Mouse (Mus musculus): ENCODE measurements around the gene Lcn5. TPM values are rescaled to one million over a fixed set of nuclear protein-coding genes. Genes with fewer than 3 reads are reported as not detected.

Lcn5 gene
- polyA plus RNA-seq (2012; rRNA removed), result not detected in 2 replicates

DNA sequence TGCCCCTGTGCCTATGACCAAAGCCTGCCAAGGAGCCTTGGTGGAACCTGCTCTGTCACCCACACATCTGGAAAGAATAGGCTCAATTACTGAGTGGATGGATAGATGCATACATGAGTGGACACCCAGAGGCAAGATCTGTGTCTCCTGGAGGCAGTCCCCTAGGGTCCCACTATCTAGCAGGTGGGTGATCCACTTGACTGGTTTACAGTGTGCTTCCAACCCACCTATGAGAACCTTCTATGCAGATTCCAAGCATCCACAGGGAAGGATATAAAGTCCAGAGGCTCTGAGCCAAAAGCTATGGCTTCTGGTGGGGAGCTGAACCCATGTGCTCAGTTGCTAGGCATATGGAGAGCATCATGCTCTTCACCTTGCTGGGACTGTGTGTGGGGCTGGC is at the start of gene Lcn5:
Gene Lcn5, plus strand, starts transcription at position 301 of the 400 bp plus-strand sequence.

DNA sequence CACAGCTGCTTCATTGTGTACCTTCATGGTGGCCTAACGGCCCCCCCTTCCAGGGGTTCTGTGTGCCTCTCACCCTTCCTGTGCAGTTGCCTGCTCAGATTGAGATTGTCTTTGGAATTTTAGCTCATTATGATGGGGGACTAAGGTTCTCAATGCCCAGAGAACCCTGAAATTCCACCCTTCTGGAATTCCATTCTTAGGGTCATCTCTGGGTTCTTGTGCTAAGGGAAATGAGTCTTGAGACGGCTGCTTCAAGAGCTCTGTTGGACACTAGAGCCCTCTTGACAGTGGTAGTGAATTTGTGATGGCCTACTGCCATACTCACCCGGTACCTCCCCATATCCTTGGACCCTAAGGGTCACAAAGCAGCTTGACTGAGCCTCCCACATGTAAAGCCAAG is 40.2 kb upstream of the Lcn5 start, which contains the start of gene Ccdc183:
Gene Ccdc183, minus strand, starts transcription at position 101 of the 400 bp plus-strand sequence.

DNA sequence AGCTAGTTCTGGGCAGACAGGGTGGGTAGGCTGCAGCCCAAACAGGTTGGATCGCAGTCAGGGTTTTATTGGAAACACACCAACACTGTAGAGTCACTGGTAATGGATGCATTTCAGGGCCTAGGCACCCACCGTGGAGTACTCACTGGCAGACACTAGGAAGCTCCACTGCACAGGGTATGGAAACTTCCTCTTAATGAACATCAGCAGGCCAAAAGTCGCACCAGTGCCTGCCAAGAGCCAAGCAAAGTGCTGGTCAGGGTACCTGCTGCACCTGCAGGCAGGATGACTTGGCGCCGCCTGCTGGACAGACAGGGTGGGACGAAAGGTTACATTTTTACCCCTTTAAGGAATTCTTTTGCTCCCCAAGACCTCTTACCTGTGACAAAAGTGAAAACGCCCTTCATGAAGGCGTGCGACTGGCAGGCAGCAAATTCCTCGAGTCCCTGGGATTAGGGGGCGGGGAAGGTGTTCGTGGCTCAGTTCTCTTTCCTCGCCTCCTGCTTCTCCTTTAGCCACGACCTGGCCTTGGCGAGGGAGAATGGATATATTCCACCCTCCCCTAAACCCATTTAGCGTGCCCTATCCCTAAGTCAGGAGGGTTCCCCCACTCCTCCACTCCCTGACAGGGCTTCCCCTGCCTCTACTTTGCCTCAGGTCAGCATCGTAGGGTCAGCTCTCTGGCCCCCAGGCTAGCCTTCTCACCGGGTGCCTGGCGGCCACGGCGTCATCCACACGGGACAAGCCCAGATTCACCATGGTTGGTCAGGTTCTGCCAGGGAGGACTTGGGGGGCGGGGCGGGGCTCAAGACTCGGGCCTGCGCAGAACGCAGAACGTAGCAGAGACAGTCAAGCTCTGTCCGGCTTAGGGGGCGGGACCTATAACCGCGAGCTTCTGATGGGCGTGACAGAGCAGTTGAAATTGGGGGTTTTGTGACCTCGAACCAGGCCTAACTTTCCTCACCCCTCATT is 36.2 kb upstream of the Lcn5 start, which contains the start of gene Tmem141:
Gene Tmem141, minus strand, starts transcription at position 777 of the 972 bp plus-strand sequence.

DNA sequence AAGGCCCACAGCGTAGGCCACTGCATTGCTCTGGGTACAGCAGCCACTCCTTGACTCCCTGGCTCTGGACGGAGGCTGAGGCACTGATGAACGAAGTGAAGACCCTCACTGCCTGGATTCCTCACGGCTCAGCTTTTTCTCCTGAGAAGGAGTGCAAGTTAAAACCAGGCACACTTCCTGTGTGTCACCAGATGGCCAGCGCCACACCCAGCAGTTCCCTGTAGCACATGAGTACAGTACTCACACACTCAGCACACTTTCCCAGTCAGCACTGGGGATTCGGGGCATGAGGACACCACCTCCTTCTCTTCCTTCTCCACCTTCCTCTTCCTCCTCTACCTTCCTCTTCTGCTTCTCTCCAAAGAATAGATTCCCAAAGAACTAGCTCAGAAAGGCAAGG is 29.9 kb upstream of the Lcn5 start, which contains the start of gene Fcna:
Gene Fcna, minus strand, starts transcription at position 220 of the 400 bp plus-strand sequence.

DNA sequence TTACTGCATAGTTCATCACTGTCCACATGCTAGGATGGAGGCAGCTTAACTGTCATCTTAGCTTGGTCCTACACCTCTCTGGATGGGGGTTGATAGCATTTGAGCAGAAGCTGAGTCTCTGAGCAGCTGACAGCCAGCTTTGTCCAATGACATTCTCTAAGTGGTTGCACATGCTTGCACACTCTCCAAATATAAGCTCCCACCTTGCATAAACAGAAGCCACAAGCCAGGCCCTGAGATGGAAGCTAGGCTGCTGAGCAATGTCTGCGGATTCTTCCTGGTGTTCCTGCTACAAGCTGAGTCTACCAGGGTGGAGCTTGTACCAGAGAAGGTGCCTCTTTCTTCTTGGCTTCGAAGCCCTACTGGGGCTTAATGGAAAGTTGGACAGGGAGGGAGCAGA is 4.8 kb upstream of the Lcn5 start, which contains the start of gene Lcn8:
Gene Lcn8, plus strand, starts transcription at position 219 of the 400 bp plus-strand sequence.

DNA sequence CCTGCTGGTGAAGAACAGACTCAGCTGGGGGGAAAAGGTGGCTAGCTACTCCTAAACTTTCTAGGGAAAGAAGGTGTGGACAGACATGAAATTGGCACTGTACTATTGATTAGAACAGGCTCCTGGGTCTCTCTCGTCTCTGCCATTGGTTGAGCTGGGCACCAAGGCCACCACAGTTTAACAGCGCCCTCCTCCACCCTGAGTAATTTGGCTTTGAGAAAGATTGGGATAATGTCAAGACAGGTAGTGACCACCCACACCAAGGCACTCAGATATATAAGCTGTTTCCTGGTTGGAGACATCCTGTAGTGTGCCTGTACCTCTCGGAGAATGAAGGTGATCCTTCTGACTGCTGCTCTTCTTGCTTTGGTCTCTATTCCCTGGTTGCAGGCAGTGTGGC is 18.7 kb downstream of the Lcn5 start, which contains the start of gene Lcn6:
Gene Lcn6, plus strand, starts transcription at position 301 of the 400 bp plus-strand sequence.

DNA sequence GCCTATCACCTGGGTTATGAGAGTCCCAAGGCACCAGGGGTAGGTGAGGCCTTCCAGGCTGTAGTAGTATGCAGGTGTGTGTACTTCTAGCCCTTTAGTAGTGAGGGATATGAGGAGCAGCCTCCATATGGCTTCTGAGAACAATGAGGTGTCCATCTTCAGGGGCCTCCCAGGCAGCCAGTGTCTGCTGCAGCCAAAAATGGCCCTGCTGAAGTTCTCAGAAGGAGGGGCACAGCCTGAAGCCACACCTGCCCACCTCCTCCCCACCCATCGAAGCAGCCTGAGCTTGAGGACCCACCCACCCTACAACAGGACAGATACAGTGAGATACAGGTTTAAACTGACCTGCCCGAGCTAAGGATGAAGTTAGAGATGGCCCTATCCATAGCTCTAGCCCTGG is 24.7 kb downstream of the Lcn5 start, which contains the start of gene Lcn10:
Gene Lcn10, plus strand, starts transcription at position 301 of the 400 bp plus-strand sequence.

DNA sequence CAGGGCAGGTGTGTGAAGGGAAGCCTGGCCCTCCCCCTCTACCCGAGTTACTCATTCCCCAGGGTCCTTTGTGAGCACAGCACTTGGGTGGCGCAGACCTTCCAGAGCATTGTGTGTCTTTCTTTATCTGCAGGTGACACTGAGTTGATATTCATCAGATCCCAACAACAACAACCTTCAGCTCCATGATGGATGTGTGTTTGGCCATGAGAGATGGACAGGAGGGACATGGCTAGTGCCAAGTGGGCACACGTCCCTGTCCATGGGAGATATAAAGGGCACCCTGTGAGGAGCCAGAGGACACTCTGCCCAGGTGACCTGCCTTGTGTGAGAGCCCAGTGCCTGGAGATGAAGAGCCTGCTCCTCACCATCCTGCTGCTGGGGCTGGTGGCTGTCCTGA is 42.0 kb downstream of the Lcn5 start, which contains the start of gene Obp2a:
Gene Obp2a, plus strand, starts transcription at position 301 of the 400 bp plus-strand sequence.

DNA sequence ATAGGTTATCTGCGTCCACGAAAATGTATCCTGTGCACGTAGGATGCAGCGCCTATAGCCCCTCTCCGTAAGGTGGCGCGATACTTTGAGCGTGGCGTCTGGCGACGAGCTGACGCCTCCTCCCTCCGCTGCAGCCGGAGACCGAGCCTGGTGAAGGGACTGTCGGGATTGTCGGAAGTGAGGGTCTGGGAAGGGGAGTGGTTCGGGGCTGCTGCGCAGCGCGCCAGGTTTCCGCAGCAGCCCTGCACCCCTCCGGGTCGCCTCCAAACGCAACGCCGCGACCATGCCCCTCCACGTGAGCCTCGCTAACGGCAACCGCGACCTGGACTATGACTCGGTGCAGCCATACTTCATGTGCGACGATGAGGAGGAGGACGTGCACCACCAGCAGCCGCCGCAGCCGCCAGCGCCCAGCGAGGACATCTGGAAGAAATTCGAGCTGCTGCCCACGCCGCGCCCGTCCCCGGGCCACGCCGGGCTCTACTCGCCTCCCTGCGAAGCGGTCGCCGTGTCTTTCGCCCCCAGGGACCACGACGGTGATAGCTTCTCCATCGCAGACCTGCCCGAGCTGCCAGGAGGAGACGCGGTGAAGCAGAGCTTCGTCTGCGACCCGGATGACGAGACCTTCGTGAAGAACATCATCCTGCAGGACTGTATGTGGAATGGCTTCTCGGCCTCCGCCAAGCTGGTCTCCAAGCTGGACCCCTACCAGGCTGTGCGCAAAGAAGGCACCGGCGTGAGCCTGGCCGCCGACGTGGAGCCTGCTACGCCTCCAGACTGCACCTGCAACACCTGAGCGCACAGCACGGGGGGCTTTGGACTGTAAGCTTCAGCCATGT is 49.1 kb downstream of the Lcn5 start, which contains the start of gene Bmyc:
Gene Bmyc, plus strand, starts transcription at position 97 of the 839 bp plus-strand sequence.

Other genes with a start within 250 kb of the Lcn5 start
- gene Fut7, start 234.7 kb upstream of the Lcn5 start, polyA plus RNA-seq (2012; rRNA removed), result 0.06 and 0.31 TPM in 2 replicates
- gene Abca2, start 229.2 kb upstream of the Lcn5 start, polyA plus RNA-seq (2012; rRNA removed), result 15.7 and 15.9 TPM in 2 replicates
- gene Clic3, start 201.1 kb upstream of the Lcn5 start, polyA plus RNA-seq (2012; rRNA removed), result 0.16 and 0.36 TPM in 2 replicates
- gene Paxx, start 196.9 kb upstream of the Lcn5 start, polyA plus RNA-seq (2012; rRNA removed), result 23.7 and 35.7 TPM in 2 replicates
- 0.34 and 0.41 TPM in 2 replicates for gene Ptgds, start 187.9 kb upstream of the Lcn5 start, polyA plus RNA-seq (2012; rRNA removed)
- not detected in 2 replicates for gene Lcn12, start 164.0 kb upstream of the Lcn5 start, polyA plus RNA-seq (2012; rRNA removed)
- gene Fbxw5, start 157.2 kb upstream of the Lcn5 start, polyA plus RNA-seq (2012; rRNA removed), result 27.8 and 30.7 TPM in 2 replicates
- 3.8 and 4.0 TPM in 2 replicates for gene C8g, start 156.2 kb upstream of the Lcn5 start, polyA plus RNA-seq (2012; rRNA removed)
- gene Traf2, start 111.0 kb upstream of the Lcn5 start, polyA plus RNA-seq (2012; rRNA removed), result 16.0 and 18.2 TPM in 2 replicates
- 165 and 237 TPM in 2 replicates for gene Edf1, start 100.1 kb upstream of the Lcn5 start, polyA plus RNA-seq (2012; rRNA removed)
- gene Mamdc4, start 83.1 kb upstream of the Lcn5 start, polyA plus RNA-seq (2012; rRNA removed), result 8.2 and 8.8 TPM in 2 replicates
- gene Phpt1, start 82.7 kb upstream of the Lcn5 start, polyA plus RNA-seq (2012; rRNA removed), result 154 and 192 TPM in 2 replicates
- 1.2 and 1.4 TPM in 2 replicates for gene Ajm1, start 76.2 kb upstream of the Lcn5 start, polyA plus RNA-seq (2012; rRNA removed)
- gene Rabl6, start 49.4 kb upstream of the Lcn5 start, polyA plus RNA-seq (2012; rRNA removed), result 88.7 and 111 TPM in 2 replicates
- not detected in 2 replicates for gene Ccdc183, start 40.3 kb upstream of the Lcn5 start, polyA plus RNA-seq (2012; rRNA removed)
- gene Tmem141, start 35.9 kb upstream of the Lcn5 start, polyA plus RNA-seq (2012; rRNA removed), result 9.4 and 18.8 TPM in 2 replicates
- gene Fcna, start 29.9 kb upstream of the Lcn5 start, polyA plus RNA-seq (2012; rRNA removed), result 1.5 and 3.7 TPM in 2 replicates
- gene Lcn8, start 4.8 kb upstream of the Lcn5 start, polyA plus RNA-seq (2012; rRNA removed), result not detected in 2 replicates
- gene Lcn6, start 18.8 kb downstream of the Lcn5 start, polyA plus RNA-seq (2012; rRNA removed), result not detected in 2 replicates
- gene Lcn10, start 24.8 kb downstream of the Lcn5 start, polyA plus RNA-seq (2012; rRNA removed), result not detected in 2 replicates
- not detected in 2 replicates for gene Obp2a, start 42.1 kb downstream of the Lcn5 start, polyA plus RNA-seq (2012; rRNA removed)
- 37.1 and 43.2 TPM in 2 replicates for gene Bmyc, start 48.8 kb downstream of the Lcn5 start, polyA plus RNA-seq (2012; rRNA removed)
- gene Obp2b, start 79.1 kb downstream of the Lcn5 start, polyA plus RNA-seq (2012; rRNA removed), result not detected in 2 replicates
- gene Lcn3, start 107.6 kb downstream of the Lcn5 start, polyA plus RNA-seq (2012; rRNA removed), result not detected in 2 replicates
- gene Lcn11, start 119.1 kb downstream of the Lcn5 start, polyA plus RNA-seq (2012; rRNA removed), result not detected in 2 replicates
- gene Gm13539, start 124.3 kb downstream of the Lcn5 start, polyA plus RNA-seq (2012; rRNA removed), result not detected in 2 replicates
- not detected in 2 replicates for gene Glt6d1, start 157.9 kb downstream of the Lcn5 start, polyA plus RNA-seq (2012; rRNA removed)
- gene Lcn9, start 165.2 kb downstream of the Lcn5 start, polyA plus RNA-seq (2012; rRNA removed), result not detected in 2 replicates
- not detected in 2 replicates for gene Sohlh1, start 189.3 kb downstream of the Lcn5 start, polyA plus RNA-seq (2012; rRNA removed)
- gene Kcnt1, start 205.8 kb downstream of the Lcn5 start, polyA plus RNA-seq (2012; rRNA removed), result 3.7 and 5.5 TPM in 2 replicates